Mouse (Mus musculus): ENCODE measurements around the gene Fbxl17. TPM values are rescaled to one million over a fixed set of nuclear protein-coding genes. Genes with fewer than 3 reads are reported as not detected.

Gene Fbxl17
- polyA plus RNA-seq, 1 experiment, result 5.9 TPM

GRCm38 (mm10) chr17:63459712-63460495, 39.9 kb downstream of the Fbxl17 start:
- no peak overlapping the region for H3K27ac ChIP-seq (ENCODE audit: insufficient read depth, low read depth, low read length)
- TF ChIP-seq CTCF (IDR thresholded peaks at IDR 0.05; ENCODE audit: extremely low read depth, insufficient read length, insufficient replicate concordance, low read depth, low read length), result no peak
- TF ChIP-seq POLR2A (IDR thresholded peaks at IDR 0.05; ENCODE audit: low read depth, low read length), result no peak

DNA sequence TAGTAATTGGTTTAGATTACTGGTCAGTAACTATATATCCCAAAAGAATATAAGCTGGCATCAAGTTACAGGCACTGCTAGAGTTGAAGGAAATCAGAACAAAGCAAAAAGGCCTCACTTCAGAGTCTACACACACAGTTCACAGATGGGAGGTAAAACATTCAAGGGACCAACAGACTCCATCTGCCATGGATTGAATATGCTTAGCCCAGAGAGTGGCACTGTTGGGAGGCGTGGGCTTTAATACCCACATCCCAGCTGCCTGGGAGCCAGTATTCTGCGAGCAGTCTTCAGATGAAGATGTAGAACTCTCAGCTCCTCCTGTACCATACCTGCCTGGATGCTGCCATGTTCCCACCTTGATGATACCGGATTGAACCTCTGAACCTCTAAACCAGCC, 41.8 kb downstream of the Fbxl17 start:
- no peaks in the 10 kb centered on the region; the same call in 1 of the 2 replicates for H3K36me3 ChIP-seq (ENCODE audit: control insufficient read depth, insufficient read depth, low read length)
- H3K4me3 ChIP-seq (ENCODE audit: low read depth, low read length), result no peak overlapping the region
- H3K4me1 ChIP-seq (ENCODE audit: control insufficient read depth, insufficient read depth, insufficient read length, low read length), result 0 out of 2 replicates have a peak, but pooled peaks cover 2% of the 10 kb centered on the region
- no peak overlapping the region for H3K27ac ChIP-seq (ENCODE audit: insufficient read depth, low read depth, low read length)
- no peaks in the 10 kb centered on the region for H3K27me3 ChIP-seq (ENCODE audit: control insufficient read depth, insufficient read depth, low read length)
- TF ChIP-seq CTCF (IDR thresholded peaks at IDR 0.05; ENCODE audit: extremely low read depth, insufficient read length, insufficient replicate concordance, low read depth, low read length) (no peak), POLR2A (IDR thresholded peaks at IDR 0.05; ENCODE audit: low read depth, low read length) (no peak)
- WGBS, result 96% methylated on average over 3 of the region's 3 CpGs

More at GRCm38 (mm10) chr17:63459712-63460495, 39.9 kb downstream of the Fbxl17 start:
- no peaks in the 10 kb centered on the region for H3K27me3 ChIP-seq (ENCODE audit: control insufficient read depth, insufficient read depth, low read length)
- no peaks in the 10 kb centered on the region; the same call in 1 of the 2 replicates for H3K36me3 ChIP-seq (ENCODE audit: control insufficient read depth, insufficient read depth, low read length)
- 90% methylated on average over 9 of the region's 9 CpGs for WGBS
- no peak overlapping the region for H3K4me3 ChIP-seq (ENCODE audit: low read depth, low read length)
- no peaks in the 10 kb centered on the region for H3K4me1 ChIP-seq (ENCODE audit: control insufficient read depth, insufficient read depth, insufficient read length, low read length)

DNA sequence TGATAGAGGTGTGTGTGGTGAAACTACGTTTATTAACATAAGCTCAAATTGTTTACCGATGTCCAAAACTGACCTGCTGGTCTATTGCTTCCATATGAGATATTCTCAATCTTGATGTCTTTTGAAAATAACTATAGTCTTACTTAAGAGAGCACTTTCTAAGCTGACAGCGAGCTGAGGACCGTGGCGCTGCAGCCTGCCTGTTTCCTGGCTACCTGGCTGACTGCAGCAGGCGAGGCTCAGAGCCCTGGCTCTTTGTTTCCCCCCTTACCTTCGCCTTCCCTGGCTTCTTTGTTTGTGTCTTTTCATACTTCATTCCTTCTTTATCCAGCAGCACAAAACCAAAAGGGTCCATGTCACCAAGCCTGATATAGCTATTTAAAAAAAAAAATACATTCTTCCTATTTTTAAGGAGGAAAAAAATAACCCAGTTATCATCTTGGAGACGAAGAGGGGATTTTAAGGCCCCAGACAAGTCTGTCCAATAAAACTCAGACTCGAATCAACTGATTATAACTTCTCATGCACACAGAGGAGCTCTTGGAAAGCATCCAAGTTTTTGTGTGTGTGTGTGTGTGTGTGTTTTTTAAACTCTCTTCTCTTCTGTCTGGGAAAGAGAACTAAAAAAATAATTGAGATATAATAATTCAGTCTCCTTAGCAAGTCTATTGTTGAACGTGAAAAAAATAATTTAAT, 48.4 kb downstream of the Fbxl17 start:
- Histone ChIP-seq H3K4me1 (ENCODE audit: control insufficient read depth, insufficient read depth, insufficient read length, low read length) (0 out of 2 replicates have a peak, but pooled peaks cover 2% of the 10 kb centered on the region), H3K27me3 (ENCODE audit: control insufficient read depth, insufficient read depth, low read length) (no peaks in the 10 kb centered on the region), H3K4me3 (ENCODE audit: low read depth, low read length) (no peak overlapping the region), H3K27ac (ENCODE audit: insufficient read depth, low read depth, low read length) (no peak overlapping the region), H3K36me3 (ENCODE audit: control insufficient read depth, insufficient read depth, low read length) (no peaks in the 10 kb centered on the region)
- TF ChIP-seq CTCF (IDR thresholded peaks at IDR 0.05; ENCODE audit: extremely low read depth, insufficient read length, insufficient replicate concordance, low read depth, low read length) (no peak), POLR2A (IDR thresholded peaks at IDR 0.05; ENCODE audit: low read depth, low read length) (no peak)
- 70% methylated on average over 10 of the region's 10 CpGs for WGBS

DNA sequence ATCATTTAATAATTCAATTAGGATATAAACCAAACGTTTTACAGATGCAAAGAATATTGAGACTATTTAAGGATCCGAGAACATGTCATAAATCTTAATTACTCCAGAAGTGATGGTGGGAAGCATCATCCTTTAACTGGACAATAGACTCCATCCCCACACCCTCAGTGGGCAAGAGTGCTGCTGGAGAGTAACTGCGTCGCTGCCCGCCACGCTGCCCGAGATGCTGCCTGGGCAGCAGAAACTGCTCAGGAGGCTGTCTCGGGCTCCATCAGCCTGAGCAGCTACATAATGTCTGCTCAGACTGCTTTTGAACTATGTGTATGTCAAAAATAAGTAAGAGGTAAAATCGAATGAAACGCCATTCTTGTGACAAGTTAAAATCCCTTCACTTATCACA, 52.1 kb downstream of the Fbxl17 start:
- TF ChIP-seq CTCF (IDR thresholded peaks at IDR 0.05; ENCODE audit: extremely low read depth, insufficient read length, insufficient replicate concordance, low read depth, low read length) (no peak), POLR2A (IDR thresholded peaks at IDR 0.05; ENCODE audit: low read depth, low read length) (no peak)
- Histone ChIP-seq H3K27ac (ENCODE audit: insufficient read depth, low read depth, low read length) (no peak overlapping the region), H3K4me3 (ENCODE audit: low read depth, low read length) (no peak overlapping the region), H3K4me1 (ENCODE audit: control insufficient read depth, insufficient read depth, insufficient read length, low read length) (no peaks in the 10 kb centered on the region), H3K27me3 (ENCODE audit: control insufficient read depth, insufficient read depth, low read length) (no peaks in the 10 kb centered on the region), H3K36me3 (ENCODE audit: control insufficient read depth, insufficient read depth, low read length) (no peaks in the 10 kb centered on the region)
- 79% methylated on average over 10 of the region's 10 CpGs for WGBS

- H3K36me3 ChIP-seq (ENCODE audit: control insufficient read depth, insufficient read depth, low read length), result no peaks in the 10 kb centered on the region
- no peaks in the 10 kb centered on the region for H3K4me1 ChIP-seq (ENCODE audit: control insufficient read depth, insufficient read depth, insufficient read length, low read length)
- H3K4me3 ChIP-seq (ENCODE audit: low read depth, low read length), result no peak overlapping the region
- H3K27me3 ChIP-seq (ENCODE audit: control insufficient read depth, insufficient read depth, low read length), result no peaks in the 10 kb centered on the region
- no peak overlapping the region for H3K27ac ChIP-seq (ENCODE audit: insufficient read depth, low read depth, low read length)
- TF ChIP-seq CTCF (IDR thresholded peaks at IDR 0.05; ENCODE audit: extremely low read depth, insufficient read length, insufficient replicate concordance, low read depth, low read length), result no peak
- no peak for TF ChIP-seq POLR2A (IDR thresholded peaks at IDR 0.05; ENCODE audit: low read depth, low read length)
- WGBS, result 81% methylated on average over 10 of the region's 10 CpGs
Measured at GRCm38 (mm10) chr17:63446971-63447679, 52.7 kb downstream of the Fbxl17 start.

GRCm38 (mm10) chr17:63445212-63445611, 54.6 kb downstream of the Fbxl17 start:
- WGBS, result 86% methylated on average over 4 of the region's 4 CpGs
- no peak overlapping the region for H3K4me3 ChIP-seq (ENCODE audit: low read depth, low read length)
- TF ChIP-seq CTCF (IDR thresholded peaks at IDR 0.05; ENCODE audit: extremely low read depth, insufficient read length, insufficient replicate concordance, low read depth, low read length) (no peak), POLR2A (IDR thresholded peaks at IDR 0.05; ENCODE audit: low read depth, low read length) (no peak)
- no peaks in the 10 kb centered on the region for H3K4me1 ChIP-seq (ENCODE audit: control insufficient read depth, insufficient read depth, insufficient read length, low read length)
- no peak overlapping the region for H3K27ac ChIP-seq (ENCODE audit: insufficient read depth, low read depth, low read length)
- no peaks in the 10 kb centered on the region for H3K27me3 ChIP-seq (ENCODE audit: control insufficient read depth, insufficient read depth, low read length)
- no peaks in the 10 kb centered on the region for H3K36me3 ChIP-seq (ENCODE audit: control insufficient read depth, insufficient read depth, low read length)

Data from small intestine, adult 2 months (tissue).